Mouse (Mus musculus): ENCODE data around the gene Neurl1a.

Neurl1a gene

DNA sequence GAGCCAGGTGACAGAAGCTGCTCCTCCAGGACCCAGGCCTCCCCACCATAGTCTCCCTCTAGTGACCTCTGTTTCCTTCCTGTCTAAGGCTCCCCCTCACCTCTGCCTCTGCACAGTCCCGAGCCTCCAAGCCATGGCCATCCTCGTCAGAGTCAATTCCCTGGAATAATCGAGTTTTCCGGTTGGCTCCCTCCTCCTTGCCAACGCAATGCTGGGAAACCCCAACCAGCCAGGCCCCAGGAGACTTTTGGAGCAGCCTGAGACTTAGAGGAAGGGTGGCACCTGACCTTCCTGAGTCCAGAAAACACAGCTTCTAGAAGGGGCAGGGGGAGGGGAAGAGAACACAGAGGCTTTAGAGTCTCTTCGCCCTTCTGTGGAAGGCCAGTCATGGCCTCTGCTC lies 72.3 kb downstream of the Neurl1a start:
- no peak for DNase-seq

- DNase-seq = no peak
Observed at GRCm38 (mm10) chr19:47253053-47253628, 74.5 kb downstream of the Neurl1a start.

DNA sequence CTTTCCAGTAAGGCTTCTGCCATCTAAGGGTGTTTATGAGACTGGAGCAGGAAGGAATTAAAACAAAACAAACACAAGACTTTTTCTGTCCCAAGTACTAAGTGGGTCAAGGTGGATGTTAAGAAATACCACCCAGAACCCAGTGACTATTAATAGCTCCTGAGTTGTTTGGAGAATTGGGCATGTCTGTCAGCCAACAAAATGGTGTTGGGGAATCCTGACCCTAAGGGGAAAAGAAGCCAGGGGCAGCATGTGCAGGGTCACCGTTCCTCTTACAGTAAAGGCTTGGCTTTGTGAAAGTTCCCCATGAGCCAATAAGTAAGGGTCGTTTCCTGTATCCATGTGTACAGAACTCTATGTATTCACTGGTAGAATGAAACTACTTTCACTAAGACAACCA lies 76.4 kb downstream of the Neurl1a start:
- DNase-seq = no peak

- no peak for DNase-seq
Observed at GRCm38 (mm10) chr19:47255919-47256318, 77.3 kb downstream of the Neurl1a start.

- peak in 1 of 2 experiments; percentile 66 for DNase-seq
Observed at GRCm38 (mm10) chr19:47259581-47259980, 81.0 kb downstream of the Neurl1a start.

- no peak for DNase-seq
Observed at GRCm38 (mm10) chr19:47261196-47261595, 82.6 kb downstream of the Neurl1a start.

DNA sequence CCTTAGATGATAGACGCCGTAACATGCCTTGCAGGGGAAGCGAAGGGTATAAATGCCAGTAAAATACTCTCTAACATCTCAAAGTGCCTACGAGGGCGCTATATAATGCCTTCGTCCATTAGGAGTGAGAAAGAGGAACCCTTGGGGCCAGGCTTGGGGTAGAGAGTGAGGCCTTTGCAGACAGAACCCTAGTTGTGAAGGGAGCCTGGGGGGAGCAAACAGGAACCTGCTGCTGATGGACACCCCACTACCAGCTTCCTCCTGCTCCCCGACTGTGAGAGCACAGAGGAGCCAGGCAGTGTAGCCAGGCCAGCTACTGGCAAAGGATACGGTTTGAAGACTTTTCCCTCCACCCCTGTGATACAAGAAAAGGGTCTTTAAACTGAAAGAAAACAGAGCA lies 85.0 kb downstream of the Neurl1a start:
- DNase-seq = no peak

- DNase-seq = peak; percentile 83 to 87
Observed at GRCm38 (mm10) chr19:47264322-47265092, 85.9 kb downstream of the Neurl1a start.

DNA sequence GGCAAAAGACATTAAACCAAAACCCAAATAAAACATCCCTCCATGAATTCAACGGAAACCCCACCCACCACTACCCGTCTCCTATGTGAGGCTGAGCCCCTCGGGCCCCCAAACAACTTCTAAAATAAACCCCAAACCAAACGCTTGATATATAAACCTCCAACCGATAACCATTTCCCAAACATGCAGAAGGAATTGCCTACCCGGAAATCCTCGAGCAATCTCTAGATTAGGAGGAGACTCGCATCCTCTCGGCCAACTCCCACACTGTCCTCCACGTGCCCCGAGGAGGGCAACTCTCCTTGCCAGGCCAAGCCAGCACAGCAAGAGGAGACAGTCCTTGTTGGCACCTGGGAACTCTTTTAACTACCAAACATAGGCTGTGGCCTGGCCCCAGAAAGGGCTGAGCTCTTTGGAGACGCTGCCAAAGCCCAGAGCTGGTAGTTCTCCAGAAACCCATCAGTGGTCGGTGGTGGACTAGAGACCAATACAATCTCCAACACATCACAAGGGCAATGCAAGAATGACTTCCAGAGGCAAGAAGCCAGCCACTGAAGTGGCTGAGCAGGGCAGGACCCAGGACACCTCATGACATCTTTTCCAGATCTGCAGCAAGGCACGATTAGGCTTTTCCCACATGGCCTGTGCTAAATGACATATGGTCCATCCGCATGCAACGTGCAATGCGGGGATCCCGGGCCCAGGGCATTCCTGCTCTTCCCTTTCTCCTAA lies 87.6 kb downstream of the Neurl1a start:
- DNase-seq = no peak

DNA sequence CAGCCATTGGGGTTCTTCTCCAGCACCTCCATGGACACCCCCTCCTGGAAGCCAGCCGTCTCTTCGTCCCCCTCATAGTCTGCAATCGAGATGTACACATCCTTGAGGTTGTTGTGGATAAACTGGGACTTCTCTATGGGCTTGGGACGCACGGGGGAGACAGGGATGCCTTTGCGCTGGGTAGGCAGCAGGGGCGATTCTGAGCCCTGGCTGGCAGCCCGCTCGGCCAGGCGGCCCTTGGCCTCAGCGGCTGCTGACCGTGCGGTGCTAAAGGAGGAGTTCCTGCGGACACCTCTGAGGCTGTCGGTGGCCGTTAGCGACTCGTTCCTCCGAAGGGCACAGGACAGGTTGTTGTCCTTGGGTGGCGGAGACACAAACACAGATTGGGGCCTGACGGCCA lies 88.4 kb downstream of the Neurl1a start:
- no peak for DNase-seq

DNA sequence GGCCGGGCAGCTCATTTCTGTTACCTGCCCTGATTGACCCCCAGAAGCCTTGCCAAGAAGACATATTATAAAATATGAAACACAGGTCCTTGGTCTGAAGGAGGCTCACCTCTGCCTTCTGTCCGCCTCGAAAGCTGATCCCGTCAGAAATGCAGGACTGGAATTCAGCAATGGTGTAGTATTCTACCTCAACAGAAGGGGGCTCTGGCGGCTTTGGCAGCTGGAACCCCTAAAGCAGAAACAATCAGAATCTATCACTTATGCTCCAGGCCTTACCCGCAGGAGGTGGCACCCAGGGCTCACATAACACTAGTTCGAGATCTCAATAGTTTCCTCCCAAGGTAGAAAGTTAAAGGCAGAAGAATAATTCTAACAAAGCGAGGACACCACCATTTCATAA lies 91.1 kb downstream of the Neurl1a start:
- peak in 1 of 2 experiments; percentile 47 for DNase-seq

DNA sequence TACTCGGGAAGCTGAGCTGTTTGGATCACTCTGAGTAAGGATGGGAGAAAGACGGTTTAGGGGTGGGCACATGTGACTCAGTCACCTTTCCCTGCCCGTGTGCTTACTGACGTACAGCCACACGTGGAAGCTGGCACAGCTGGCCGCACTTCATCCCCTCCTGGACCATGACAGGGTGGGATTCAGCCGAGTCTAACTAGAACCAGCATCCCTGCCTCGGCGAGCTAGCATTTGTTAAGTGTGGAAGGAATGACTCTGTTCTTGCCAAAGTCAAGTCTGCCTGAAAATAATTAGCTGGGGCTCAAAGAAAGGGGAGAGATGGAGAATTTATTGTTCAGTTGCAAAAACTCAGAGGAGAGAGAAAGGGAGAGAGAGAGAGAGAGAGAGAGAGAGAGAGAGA lies 91.9 kb downstream of the Neurl1a start:
- DNase-seq = no peak

DNA sequence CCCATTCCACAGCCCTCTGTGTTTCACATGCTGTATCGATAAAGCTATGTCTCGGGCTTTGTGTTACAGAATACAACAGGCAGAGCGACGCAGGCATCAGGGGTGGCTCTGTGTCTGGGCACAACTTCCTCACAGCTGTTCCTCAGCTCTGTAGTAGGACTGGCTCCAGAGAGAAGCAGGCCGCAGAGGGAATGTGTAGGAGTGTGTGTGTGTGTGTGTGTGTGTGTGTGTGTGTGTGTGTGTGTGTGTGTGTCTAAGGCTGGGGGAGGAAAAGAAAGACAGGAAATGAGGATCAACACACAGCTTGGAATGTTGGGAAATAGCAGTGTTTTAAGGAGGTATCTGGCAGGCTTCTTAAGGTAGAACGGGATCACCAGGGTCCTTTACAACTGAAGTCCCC lies 98.1 kb downstream of the Neurl1a start:
- peak; percentile 44 to 68 for DNase-seq

DNA sequence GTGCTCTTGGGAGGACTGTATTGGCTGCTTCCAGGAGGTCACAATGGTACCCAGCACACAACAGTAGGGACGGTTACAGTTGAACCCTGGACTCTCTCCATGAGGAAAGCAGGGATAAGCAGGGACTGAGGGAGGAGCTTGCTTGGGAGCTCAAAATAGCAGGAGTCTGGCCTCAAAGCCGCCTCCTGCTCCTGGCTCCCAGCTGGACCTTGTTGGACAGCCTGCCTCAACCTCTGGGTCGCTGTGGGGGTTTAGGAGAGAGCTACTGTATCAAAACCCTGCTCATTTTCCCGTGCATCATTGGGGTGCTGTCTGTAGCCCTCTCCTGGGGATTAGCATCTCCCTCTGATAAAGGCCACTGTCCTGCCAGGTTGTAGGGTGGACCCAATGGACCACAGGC lies 100.8 kb downstream of the Neurl1a start:
- peak in 1 of 2 experiments; percentile 68 for DNase-seq

DNA sequence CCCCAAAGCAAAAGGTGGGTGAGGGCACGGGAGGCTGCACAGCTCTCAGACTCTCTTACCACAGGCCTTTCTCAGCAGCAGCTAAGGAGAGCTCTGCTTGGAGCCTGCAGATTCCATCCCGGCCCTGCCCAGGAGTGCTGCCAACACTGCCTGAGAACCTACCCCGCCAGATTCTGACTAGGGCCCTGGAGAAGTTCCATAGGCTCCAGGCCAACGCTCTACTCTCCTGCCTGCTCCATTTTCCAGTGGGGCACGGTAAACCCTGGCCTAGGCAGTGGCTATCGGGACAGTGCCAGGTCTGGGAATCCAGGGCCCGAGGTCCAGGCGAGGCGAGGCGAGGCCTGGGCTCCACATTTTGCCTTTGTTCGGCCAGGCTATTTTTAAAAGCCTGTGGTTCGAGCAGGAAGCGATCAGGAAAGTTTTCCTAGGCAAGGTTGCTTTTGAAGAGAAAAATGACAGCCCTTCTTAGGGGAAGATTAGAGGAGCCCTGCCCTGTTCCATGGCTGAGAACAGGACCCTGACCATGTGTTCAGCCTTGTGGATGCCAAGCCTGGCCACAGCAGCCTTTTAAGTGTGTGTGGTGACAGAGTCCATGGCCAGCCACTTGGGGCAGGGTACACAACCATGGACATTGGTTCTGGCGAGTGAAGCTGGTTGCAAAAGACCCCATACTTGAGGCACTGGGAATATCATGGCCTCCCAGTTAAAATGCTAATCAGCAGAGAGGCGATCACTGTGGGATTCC lies 101.3 kb downstream of the Neurl1a start:
- DNase-seq = peak; percentile 73 to 87

- DNase-seq = peak; percentile 58 to 85
Observed at GRCm38 (mm10) chr19:47280894-47281293, 102.3 kb downstream of the Neurl1a start.

DNA sequence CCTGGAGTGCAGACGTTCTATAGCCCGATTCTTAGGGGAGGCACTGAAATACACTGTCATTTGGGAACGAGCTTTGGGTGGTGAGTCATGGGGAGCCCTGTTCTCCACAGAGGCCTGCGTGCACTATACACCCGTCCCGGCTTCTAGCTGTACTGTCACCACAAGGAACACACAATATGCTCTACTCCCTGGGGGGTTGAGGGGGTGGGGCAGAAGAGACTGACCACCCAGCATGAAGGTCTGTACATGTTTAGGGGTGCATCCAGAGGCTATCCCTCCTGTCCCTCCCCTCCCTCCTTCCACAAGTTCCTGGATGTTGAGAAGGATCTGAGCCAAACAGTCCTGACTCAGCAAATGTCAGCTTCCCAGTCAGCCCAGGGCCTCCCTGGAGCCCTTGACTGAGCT lies 103.4 kb downstream of the Neurl1a start:
- DNase-seq = peak in 1 of 2 experiments; percentile 44

DNA sequence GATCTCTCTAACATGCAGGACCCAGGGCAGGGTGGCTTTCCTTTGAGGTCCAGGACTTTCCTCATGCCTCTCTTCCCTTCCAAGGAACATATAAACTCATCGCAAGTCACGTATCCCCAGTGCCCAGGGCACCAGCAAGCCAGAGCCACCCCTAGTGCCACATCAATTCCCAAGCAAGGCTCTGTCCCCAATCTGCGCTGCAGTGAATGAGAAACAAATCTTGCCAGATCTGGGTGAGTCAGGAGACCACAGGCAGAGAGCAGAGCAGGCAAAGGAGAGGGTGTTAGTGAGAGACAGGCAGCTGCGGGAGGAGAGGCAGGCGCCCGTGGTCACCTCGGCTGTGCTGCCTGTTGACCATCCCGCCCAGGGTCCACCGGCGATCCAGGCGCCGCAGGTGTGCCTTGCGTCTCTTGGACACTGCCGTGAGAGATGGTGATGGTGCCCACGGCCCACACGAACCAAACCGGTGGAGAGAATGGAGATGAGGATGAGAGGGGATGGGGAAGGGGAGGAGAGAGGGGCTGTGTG lies 104.1 kb downstream of the Neurl1a start:
- no peak for DNase-seq

- no peak for DNase-seq
Observed at GRCm38 (mm10) chr19:47285581-47285980, 107.0 kb downstream of the Neurl1a start.

GRCm38 (mm10) chr19:47286886-47287450 lies 108.3 kb downstream of the Neurl1a start:
- DNase-seq = no peak

GRCm38 (mm10) chr19:47291307-47292080 lies 112.9 kb downstream of the Neurl1a start:
- DNase-seq = peak; percentile 60 to 84

All from lung, postnatal 4 days (tissue).